Mouse (Mus musculus) frontal cortex, postnatal 10 days (tissue): ENCODE measurements around the gene Plagl2.

Experiments used
- DNase-seq, 2 experiments: peaks; one replicate each; pipeline ENCODE4 v3.0.0; 2022; ENCODE audit warnings: low spot score in 2 of 2, mixed read lengths in 1 of 2

Plagl2 gene

DNA sequence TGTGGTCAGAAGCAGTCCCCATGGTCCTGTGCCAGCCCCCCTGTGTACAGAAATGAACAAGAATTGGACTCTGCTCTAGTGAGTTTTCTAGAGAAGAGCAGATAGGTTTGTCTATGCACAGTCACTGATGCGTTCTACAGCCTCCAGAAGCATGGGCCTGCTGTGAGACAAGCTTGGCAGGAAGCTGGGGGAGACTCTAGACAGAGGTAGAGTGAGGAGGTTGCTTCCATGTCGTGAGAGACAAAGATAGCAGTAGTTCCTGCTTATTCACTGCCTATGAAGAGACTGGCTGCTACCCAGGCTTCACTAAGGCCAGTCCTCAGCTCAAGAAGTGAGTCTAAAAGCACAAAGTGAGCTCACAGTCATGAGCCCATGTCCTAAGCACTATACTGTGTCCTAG is 50.0 kb downstream of the Plagl2 start:
- DNase-seq: no peak

DNA sequence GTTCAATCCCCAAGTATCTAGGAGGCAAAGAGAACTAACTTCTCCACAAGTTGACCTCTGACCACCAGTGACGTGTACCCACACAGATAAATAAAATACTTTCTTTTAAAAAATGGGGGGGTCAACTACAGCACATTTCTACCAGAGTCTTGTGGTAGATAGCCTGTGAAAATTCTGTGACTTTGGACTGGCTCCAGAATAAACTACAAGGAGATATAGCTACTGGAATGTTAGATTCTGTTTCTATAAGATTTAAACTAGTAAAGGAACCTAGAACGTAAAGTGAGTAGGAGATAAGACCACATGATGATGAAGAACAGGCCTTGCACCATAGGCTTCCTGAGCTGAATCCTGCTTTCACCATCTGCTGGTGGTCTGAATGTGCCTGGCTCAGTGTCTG is 53.4 kb downstream of the Plagl2 start:
- no peak for DNase-seq

DNA sequence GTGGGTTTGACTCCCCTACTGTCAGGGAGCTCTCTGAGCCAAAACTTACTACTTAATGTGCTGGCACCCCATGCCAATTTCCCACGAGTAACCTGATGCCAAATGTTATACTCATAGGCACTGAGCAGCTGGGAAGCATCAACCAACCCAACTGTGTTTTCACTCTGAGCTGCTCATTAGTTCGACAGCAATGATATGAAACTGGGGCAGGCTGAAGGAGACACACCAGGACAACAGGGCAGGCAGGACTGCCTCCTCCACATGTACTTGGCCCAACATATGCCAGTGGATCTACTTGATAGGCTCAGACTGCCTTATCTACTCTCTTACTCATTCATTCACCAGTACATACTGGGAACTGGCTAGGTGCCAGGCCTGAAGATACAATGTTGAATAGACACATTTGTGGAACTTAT is 55.0 kb downstream of the Plagl2 start:
- no peak for DNase-seq

DNA sequence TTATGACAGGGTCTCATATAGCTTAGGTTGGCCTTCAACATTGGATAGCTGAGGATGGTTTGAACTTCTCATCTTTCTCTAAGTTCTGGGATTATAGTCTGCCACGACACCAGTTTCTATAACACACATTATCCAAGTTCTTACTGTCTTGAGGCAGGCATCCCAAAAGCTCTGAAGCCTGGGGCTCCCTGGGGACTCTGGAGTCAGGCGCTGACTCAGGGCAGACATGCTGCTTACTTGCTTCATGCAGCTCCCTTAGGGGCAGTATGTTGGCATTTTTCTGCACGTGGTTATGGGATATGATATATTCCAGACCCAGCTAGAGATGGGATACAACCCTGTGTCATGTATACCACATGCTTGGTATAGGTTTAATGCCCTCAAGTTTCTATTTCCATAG is 61.3 kb downstream of the Plagl2 start:
- no peak for DNase-seq

DNA sequence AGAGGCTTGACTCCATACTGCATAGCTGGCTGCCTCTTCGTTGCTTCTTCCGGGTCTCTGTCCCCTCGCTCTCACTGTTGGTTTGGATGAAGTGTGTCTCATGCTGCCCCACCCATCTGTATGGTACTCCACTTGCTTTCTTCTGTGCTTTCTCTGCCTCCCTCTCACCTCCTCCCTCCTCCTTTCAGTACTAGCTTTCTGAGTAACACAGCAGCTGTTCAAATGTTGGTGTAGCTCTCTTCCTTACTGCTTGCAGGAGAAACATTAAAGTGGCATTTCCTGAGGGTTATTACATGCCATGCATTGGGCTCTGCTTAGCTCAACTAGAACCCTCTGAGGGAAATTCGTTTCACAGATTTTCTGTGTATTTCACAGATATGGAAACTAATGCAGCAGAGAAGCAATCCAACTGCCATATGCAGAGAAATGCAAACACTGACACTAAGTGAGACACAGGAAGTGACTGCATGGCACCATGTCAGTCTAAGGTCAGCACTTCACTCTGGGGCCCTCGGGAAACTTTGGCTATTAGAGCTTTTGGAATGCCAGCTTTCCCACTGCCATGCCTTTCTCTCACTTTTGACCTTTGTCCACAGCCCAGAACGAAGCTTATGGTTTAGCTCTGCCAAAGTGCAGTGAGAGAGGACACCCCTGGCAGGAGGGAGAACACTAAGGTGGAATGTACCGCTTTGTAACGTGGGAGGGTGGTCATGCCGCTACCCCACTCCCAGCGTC is 61.9 kb downstream of the Plagl2 start:
- DNase-seq: no peak
